Mouse (Mus musculus): Measurements from ENCODE around the gene Osbpl8. TPM values are rescaled to one million over a fixed set of nuclear protein-coding genes. Genes with fewer than 3 reads are reported as not detected.
A peak's percentile ranks its signal among the peaks of the same experiment; 100 is the strongest.
"Not testable (repeated sequence)": the region's sequence is repeated elsewhere in the genome, so short reads cannot be mapped to it uniquely, and the experiment has no call there.

Osbpl8 gene
- polyA plus RNA-seq, 1 experiment from 2014 or later = 22.4 TPM

DNA sequence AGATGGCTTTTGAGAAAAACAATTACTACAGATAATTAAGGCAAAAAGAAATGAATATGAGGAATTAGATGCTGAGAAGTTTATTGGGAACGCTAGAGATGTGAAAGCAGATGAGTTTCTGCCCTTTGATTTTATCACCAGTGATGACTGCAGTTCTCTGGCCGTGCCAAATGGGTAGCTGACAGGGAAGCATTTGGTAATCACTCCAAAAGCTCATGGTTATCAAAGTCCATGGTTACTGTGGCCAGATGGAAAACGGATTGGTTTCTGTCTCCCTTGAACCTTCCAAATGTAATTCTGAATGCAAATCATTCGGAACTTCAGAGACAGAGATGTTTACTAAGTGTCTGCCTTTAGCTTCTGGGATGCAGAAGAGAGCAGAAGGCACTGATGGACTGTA is 37.1 kb downstream of the Osbpl8 start:
- 66% methylated on average over 4 of the region's 4 CpGs for WGBS
- Histone ChIP-seq H3K9ac (no peak overlapping the region), H3K9me3 (replicated peaks) (no peaks in the 10 kb centered on the region), H3K27me3 (no peaks in the 10 kb centered on the region), H3K36me3 (no peaks in the 10 kb centered on the region), H3K27ac (no peak overlapping the region), H3K4me3 (no peak overlapping the region), H3K4me2 (replicated peaks) (no peak overlapping the region), H3K4me1 (no peaks in the 10 kb centered on the region)
- ATAC-seq (ENCODE audit: low FRiP score) = no peak

DNA sequence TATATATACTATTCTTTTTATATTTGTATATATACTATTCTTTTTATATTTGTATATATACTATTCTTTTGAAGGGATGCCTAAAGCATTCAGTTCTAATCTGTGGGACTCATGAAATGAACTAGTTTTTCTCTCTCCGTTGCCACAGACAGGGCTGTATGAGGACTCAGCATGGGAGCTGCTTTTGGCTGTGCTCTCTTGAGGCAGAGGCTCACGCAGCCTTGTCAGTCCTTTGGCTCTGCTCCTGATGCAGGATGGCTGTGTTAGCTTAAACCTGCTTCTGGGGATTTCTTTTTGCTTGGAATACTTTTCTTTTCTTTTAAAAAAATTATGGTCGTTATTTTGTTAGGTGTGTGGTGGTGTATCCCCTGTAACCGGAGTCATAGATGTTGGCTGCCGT is 39.5 kb downstream of the Osbpl8 start:
- no peak overlapping the region for H3K9ac ChIP-seq
- no peaks in the 10 kb centered on the region for H3K27me3 ChIP-seq
- H3K36me3 ChIP-seq = no peaks in the 10 kb centered on the region
- H3K4me1 ChIP-seq = no peaks in the 10 kb centered on the region
- no peak overlapping the region for H3K4me3 ChIP-seq
- WGBS = 83% methylated on average over 5 of the region's 5 CpGs
- H3K27ac ChIP-seq = no peak overlapping the region
- no peaks in the 10 kb centered on the region for H3K9me3 ChIP-seq (replicated peaks)
- ATAC-seq (ENCODE audit: low FRiP score) = no peak
- H3K4me2 ChIP-seq (replicated peaks) = no peak overlapping the region

DNA sequence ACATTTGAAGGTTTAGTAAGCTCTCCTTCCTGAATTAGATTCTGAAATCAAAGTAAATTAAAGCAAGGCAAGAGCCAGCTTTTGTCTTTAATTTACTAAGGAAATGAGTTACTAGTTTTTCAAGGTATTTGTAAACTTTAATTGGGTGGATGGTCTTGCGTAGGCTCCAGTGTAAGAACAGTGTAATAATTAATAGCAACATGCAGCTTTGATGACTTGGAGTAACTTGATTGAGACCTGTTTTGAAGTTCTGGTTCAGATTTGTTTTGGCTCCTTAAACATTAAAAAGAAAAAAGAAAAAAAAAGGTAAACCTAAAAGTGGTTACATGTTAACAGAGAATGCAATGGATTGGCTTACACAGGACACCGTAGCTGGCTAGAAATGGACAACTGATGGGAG is 40.9 kb downstream of the Osbpl8 start:
- Histone ChIP-seq H3K36me3 (no peaks in the 10 kb centered on the region; the same call in 1 of the 2 replicates), H3K9ac (no peak overlapping the region), H3K4me2 (replicated peaks) (no peak overlapping the region), H3K4me1 (no peaks in the 10 kb centered on the region), H3K9me3 (replicated peaks) (no peaks in the 10 kb centered on the region), H3K27ac (no peak overlapping the region), H3K4me3 (no peak overlapping the region), H3K27me3 (no peaks in the 10 kb centered on the region)
- WGBS = 97% methylated on average over 2 of the region's 2 CpGs
- no peak for ATAC-seq (ENCODE audit: low FRiP score)

DNA sequence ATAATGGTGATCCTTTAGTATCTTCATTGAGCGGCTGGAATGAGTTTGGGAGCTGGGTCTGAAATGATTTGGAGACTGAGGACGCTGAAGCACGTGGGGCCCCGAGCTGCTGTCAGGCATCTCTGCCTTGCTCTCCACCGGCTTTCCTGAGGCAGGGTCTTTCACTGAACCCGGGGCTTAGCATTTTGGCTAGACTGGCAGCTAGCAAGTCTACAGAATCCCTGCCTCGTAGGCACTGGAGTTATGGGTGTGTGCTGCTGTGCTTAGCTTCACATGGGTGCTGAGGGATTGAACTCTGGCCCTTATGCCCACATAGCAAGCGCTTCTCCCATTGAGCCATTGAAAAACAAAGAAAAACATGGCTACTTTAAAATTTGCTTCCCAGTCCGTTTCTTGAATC is 42.8 kb downstream of the Osbpl8 start:
- Histone ChIP-seq H3K4me1 (no peaks in the 10 kb centered on the region), H3K27ac (no peak overlapping the region), H3K27me3 (no peaks in the 10 kb centered on the region), H3K36me3 (no peaks in the 10 kb centered on the region; the same call in 1 of the 2 replicates), H3K9ac (no peak overlapping the region), H3K4me3 (no peak overlapping the region), H3K9me3 (replicated peaks) (no peaks in the 10 kb centered on the region), H3K4me2 (replicated peaks) (no peak overlapping the region)
- WGBS = 80% methylated on average over 9 of the region's 9 CpGs
- no peak for ATAC-seq (ENCODE audit: low FRiP score)

DNA sequence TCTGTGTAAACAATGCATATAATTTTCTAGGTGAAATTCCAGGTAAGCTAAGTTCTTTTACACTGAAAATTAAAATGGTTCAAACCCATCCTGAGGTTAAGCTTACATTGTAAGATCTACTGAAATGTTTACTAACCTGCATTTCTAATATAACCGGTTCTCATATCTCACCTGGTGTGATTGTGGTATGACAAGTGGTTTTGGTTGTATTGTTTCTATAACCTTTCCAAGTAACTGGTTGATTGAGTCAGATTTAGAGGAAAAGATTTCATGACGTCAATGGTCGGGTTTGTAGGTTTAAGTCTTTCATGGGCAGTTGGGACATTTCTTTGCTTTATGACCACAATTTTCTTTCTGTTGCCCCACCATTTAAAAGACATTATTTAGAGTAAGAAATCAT is 49.5 kb downstream of the Osbpl8 start:
- Histone ChIP-seq H3K4me2 (replicated peaks) (no peak overlapping the region), H3K9ac (no peak overlapping the region), H3K4me1 (no peaks in the 10 kb centered on the region), H3K36me3 (no peaks in the 10 kb centered on the region; the same call in 1 of the 2 replicates), H3K4me3 (no peak overlapping the region), H3K27me3 (no peaks in the 10 kb centered on the region), H3K27ac (no peak overlapping the region), H3K9me3 (replicated peaks) (no peaks in the 10 kb centered on the region)
- WGBS = 91% methylated on average over 3 of the region's 3 CpGs
- no peak for ATAC-seq (ENCODE audit: low FRiP score)

DNA sequence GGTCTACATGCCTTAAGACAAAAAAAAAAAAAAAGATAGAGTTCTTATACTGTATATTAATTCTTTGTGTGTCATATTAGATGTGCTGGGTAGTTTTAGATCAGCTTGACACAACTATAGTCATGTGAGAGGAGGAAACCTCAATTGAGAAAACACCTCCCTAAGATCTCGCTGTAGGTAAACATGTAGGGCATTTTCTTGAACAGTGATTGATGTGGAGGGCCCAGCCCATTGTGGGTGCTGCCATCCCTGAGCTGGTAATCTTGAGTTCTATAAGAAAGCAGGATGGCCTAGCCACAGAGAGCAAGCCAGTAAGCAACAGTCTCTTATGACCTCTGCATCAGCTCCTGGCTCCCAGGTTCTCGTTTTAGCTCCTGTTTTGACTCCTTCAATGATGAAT is 50.1 kb downstream of the Osbpl8 start:
- H3K9me3 ChIP-seq (replicated peaks) = no peaks in the 10 kb centered on the region
- H3K27me3 ChIP-seq = no peaks in the 10 kb centered on the region
- H3K36me3 ChIP-seq = no peaks in the 10 kb centered on the region; the same call in 1 of the 2 replicates
- no peak overlapping the region for H3K4me2 ChIP-seq (replicated peaks)
- no peak overlapping the region for H3K27ac ChIP-seq
- no peak overlapping the region for H3K4me3 ChIP-seq
- H3K4me1 ChIP-seq = no peaks in the 10 kb centered on the region
- H3K9ac ChIP-seq = no peak overlapping the region
- 81% methylated on average over 2 of the region's 2 CpGs for WGBS
- ATAC-seq (ENCODE audit: low FRiP score) = no peak

DNA sequence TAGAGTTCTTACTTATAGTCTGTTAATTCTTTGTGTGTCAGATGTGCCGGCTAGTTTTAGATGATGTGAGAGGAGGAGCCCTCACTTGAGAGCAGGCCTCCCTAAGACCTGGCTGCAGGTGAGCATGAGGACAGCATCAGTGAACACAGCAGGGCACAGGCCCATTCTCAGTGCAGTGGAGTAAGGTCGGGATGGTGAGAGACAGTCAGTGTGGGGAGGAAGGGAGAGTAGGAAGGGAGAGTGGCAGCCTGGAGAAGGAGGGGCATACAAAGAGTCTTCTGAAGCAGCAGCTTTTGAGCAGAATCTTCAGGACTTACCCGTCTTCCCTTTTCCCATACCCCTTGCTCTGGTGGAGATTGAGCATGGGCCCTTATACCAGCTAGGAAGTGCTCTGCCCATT is 51.0 kb downstream of the Osbpl8 start:
- 72% methylated on average over 3 of the region's 3 CpGs for WGBS
- Histone ChIP-seq H3K27me3 (no peaks in the 10 kb centered on the region), H3K4me2 (replicated peaks) (no peak overlapping the region)

DNA sequence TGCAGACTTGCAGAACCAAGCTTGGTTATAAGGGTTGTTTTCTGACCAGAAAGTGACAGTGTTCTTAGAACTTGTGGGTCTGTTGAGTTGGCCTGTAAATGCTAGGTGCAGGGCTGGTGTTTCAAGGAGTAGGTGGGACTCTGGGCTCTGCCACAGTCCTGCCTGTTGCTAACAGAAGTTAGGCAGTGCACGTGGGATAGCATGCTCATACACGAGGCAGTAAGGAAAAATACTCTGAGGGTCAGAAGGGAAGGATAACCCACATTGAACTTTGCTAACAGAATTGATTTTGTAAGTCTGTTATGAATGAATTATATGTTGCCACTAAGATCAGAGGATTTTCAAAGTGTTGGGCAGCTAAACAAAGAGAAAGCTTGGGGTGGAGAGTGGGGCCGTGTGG is 51.6 kb downstream of the Osbpl8 start:
- H3K4me1 ChIP-seq = no peaks in the 10 kb centered on the region
- no peak overlapping the region for H3K9ac ChIP-seq
- no peaks in the 10 kb centered on the region for H3K27me3 ChIP-seq
- no peaks in the 10 kb centered on the region for H3K36me3 ChIP-seq
- no peak overlapping the region for H3K27ac ChIP-seq
- no peak for ATAC-seq (ENCODE audit: low FRiP score)
- no peak overlapping the region for H3K4me3 ChIP-seq
- WGBS = 85% methylated on average over 3 of the region's 3 CpGs
- H3K4me2 ChIP-seq (replicated peaks) = no peak overlapping the region
- H3K9me3 ChIP-seq (replicated peaks) = no peaks in the 10 kb centered on the region

More for the DNA sequence above, 51.0 kb downstream of the Osbpl8 start:
- H3K36me3 ChIP-seq = no peaks in the 10 kb centered on the region
- no peak overlapping the region for H3K27ac ChIP-seq
- H3K9ac ChIP-seq = no peak overlapping the region
- H3K9me3 ChIP-seq (replicated peaks) = no peaks in the 10 kb centered on the region
- ATAC-seq (ENCODE audit: low FRiP score) = no peak
- no peaks in the 10 kb centered on the region for H3K4me1 ChIP-seq
- H3K4me3 ChIP-seq = no peak overlapping the region

DNA sequence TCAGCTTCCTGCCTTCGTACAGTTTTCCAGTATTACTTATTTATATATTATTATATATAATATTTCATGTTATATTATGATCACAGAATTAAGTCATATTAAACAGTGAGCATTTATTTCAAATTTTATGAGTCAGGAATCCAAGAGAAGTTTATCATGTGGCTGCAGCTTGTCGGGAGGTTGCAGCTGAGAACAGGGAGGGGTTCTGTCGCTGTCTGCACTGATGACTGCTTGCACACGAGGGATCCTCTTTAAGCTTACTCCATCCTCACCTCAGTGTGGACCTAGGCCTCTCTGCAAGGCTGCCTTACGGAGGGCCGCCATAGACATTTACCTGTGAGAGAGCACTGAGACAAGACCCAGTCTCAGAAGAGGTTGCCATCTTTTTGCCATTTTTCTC is 58.0 kb downstream of the Osbpl8 start:
- WGBS = 88% methylated on average over 6 of the region's 6 CpGs
- Histone ChIP-seq H3K9ac (no peak overlapping the region), H3K4me2 (replicated peaks) (no peak overlapping the region), H3K4me1 (peaks cover 9% of the 10 kb centered on the region; the same call in 1 of the 2 replicates), H3K27me3 (no peaks in the 10 kb centered on the region), H3K9me3 (replicated peaks) (no peaks in the 10 kb centered on the region), H3K4me3 (no peak overlapping the region), H3K36me3 (no peaks in the 10 kb centered on the region), H3K27ac (no peak overlapping the region)
- ATAC-seq (ENCODE audit: low FRiP score) = no peak

DNA sequence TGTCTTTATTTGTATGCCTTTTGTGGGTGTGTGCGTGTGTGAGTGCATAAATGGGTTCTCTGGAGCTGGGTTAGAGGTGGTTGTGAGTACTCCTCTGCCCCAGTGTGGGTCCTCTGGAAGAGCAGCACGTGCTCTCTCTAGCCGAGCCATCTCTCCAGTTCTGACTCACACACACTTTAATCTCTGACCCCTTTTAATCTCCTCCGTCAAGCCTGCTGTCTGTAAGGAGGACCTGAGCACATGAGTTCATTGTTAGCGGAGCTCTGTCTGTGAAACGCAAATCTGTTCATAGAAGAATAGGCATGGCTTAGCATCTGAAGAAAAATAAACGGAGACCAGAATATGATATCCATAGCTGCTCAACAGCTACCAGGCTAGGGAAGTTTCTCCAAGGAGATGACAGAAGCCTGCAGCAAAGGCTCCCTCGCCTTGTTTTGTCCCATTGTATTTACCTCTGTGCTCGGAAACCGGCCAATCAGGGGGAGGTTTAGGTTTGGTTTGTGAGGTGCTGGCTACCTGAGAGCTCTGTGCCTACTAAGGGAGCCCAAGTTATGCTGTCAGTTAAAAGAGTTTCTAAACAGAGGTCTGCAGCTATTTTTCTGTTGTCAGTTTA is 58.8 kb downstream of the Osbpl8 start:
- peaks cover 9% of the 10 kb centered on the region; the same call in 1 of the 2 replicates for H3K4me1 ChIP-seq
- peak; percentile 35; the same call in 1 of the 2 replicates for ATAC-seq (ENCODE audit: low FRiP score)

DNA sequence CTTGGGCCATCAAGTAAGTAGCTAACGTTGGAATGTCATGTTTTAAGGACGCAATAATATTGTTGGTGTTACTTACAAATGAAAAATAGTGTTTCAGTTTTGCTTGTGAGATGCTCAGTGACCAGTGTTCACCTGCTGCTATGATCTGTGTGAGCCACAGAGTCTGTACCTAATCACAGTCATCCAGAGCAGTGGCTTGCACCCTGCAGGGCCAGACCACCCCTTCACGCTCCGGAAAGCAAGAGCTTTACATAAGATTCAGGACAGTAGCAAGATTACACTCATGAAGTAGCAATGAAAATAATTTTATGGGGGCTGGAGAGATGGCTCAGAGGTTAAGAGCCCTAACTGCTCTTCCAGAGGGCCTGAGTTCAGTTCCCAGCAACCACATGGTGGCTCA is 60.1 kb downstream of the Osbpl8 start:
- WGBS = 97% methylated on average over 4 of the region's 4 CpGs
- Histone ChIP-seq H3K36me3 (no peaks in the 10 kb centered on the region), H3K27me3 (no peaks in the 10 kb centered on the region), H3K9me3 (replicated peaks) (no peaks in the 10 kb centered on the region), H3K4me3 (no peak overlapping the region), H3K27ac (no peak overlapping the region), H3K4me1 (peaks cover 9% of the 10 kb centered on the region; the same call in 1 of the 2 replicates), H3K4me2 (replicated peaks) (no peak overlapping the region), H3K9ac (no peak overlapping the region)
- no peak for ATAC-seq (ENCODE audit: low FRiP score)

More for the DNA sequence above, 58.8 kb downstream of the Osbpl8 start:
- no peak overlapping the region for H3K4me3 ChIP-seq
- H3K27me3 ChIP-seq = no peaks in the 10 kb centered on the region
- H3K27ac ChIP-seq = no peak overlapping the region
- 41% methylated on average over 10 of the region's 10 CpGs for WGBS
- H3K4me2 ChIP-seq (replicated peaks) = no peak overlapping the region
- no peaks in the 10 kb centered on the region for H3K9me3 ChIP-seq (replicated peaks)
- H3K36me3 ChIP-seq = no peaks in the 10 kb centered on the region
- H3K9ac ChIP-seq = 0 out of 2 replicates have a peak overlapping the region, but pooled peaks have one; percentile 14

DNA sequence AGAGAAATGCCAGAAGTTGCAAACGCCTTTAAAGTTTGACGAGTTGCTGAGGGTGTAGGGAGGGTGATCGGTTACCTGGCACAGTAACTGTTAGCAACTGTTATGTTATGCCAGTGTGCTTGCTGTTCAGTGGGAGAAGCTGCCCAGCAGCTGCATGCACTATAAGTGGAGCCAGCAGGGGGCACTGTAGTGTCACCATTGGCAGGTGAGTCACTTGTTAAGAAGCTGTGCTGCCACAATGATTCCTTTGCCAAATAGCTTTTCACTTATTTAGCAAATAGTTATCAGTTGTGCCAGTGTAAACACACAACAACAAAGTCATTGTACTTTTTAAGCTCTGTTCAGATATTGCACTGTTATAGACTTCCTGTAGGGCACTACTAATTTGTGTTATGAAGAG is 62.0 kb downstream of the Osbpl8 start:
- peak; percentile 50 for ATAC-seq (ENCODE audit: low FRiP score)
- no peak overlapping the region for H3K9ac ChIP-seq
- H3K4me2 ChIP-seq (replicated peaks) = no peak overlapping the region
- H3K36me3 ChIP-seq = no peaks in the 10 kb centered on the region
- 36% methylated on average over 3 of the region's 3 CpGs for WGBS
- H3K27me3 ChIP-seq = no peaks in the 10 kb centered on the region
- peaks cover 9% of the 10 kb centered on the region; the same call in 1 of the 2 replicates for H3K4me1 ChIP-seq
- H3K27ac ChIP-seq = no peak overlapping the region
- H3K4me3 ChIP-seq = no peak overlapping the region
- H3K9me3 ChIP-seq (replicated peaks) = no peaks in the 10 kb centered on the region

DNA sequence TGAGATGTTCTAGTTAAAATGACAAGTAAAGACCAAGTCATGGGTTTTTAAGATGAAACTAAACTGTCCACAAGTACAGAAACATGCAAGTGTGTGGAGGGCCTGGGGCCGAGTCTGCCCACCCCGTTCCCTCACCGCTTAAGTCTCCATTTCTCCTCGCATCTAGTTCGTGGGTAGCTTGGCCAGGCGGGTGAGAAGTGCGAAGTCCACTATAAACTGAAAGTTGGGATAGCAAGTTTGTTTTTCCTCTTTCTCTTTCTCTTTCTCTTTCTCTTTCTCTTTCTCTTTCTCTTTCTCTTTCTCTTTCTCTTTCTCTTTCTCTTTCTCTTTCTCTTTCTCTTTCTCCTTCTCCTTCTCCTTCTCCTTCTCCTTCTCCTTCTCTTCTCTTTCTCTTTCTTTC is 67.7 kb downstream of the Osbpl8 start:
- H3K4me1 ChIP-seq; H3K27me3 ChIP-seq; H3K4me3 ChIP-seq; H3K4me2 ChIP-seq (replicated peaks); H3K36me3 ChIP-seq; H3K27ac ChIP-seq; ATAC-seq (ENCODE audit: low FRiP score); H3K9me3 ChIP-seq (replicated peaks); H3K9ac ChIP-seq: not testable (repeated sequence)
- WGBS = 92% methylated on average over 7 of the region's 7 CpGs

All from hindbrain, embryonic 12.5 days (tissue).